Mouse (Mus musculus): Measurements from ENCODE around the gene Acot1.
"Not testable (repeated sequence)": the region's sequence is repeated elsewhere in the genome, so short reads cannot be mapped to it uniquely, and the experiment has no call there.

The Acot1 gene

DNA sequence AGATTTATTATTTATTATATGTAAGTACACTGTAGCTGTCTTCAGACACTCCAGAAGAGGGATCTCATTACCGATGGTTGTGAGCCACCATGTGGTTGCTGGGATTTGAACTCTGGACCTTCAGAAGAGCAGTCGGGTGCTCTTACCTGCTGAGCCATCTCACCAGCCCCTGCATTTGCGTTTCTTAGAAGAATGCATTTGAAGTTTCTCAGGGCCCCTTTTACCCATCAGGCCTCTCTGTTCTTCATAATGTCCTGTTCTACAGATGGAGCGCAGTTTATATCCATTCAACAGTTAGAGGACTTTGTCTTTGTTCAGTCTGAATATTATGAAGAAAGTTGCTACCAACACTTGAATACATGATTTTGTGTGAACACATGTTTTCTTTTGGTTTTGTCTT lies 13.0 kb downstream of the Acot1 start:
- DNase-seq: not testable (repeated sequence)

DNA sequence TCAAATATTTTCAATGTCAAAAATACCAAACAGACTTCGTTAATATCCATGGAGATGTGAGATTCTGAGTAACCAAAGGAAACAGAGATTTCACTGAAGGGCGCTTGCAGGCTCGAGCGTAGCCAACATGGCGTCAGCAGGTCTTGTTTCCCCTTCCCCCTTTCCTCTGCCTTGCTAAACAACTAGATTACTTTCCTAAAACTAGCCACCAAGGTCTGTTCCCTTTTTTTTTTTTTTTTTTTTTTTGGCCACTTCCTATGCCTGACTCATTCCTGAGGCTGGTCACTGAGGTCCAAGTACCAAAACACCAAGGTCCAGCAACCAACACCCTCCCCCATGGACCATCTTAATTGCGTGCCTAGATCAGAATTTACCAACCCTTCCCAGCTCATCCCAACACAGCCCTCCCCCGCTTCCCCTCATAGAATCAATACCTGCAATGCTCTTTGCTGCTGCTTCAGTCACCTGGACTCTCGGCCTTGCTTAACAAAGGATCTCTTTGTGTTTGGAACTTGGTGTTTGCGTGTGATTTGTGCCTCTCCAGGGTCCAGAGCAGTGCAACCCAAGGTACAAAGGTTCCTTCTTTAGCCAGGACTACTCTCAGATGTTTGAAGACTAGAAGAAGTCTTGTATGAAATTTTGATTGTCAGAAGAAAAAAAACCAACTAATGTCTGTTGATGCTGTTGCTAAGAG lies 13.9 kb downstream of the Acot1 start:
- DNase-seq: no peak

DNA sequence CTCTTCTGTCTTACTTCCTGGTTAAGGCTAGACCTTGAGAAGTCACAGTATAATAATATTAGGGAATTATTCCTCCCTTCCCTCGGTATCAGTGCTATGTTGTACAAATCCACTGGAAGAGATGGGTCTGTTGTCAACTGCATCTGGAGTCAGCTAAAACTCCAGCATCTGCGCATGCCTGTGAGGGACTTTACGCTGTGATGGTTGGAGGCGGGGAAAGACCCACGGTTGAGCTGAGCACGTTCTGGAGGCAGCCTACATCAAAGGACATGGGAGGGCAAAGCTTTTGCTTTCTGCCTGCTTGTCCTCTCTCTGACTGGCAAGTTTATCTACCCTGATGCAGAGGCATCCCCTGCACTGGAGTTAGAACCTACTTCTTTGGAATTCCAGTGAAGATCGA lies 16.6 kb downstream of the Acot1 start:
- DNase-seq: no peak

DNA sequence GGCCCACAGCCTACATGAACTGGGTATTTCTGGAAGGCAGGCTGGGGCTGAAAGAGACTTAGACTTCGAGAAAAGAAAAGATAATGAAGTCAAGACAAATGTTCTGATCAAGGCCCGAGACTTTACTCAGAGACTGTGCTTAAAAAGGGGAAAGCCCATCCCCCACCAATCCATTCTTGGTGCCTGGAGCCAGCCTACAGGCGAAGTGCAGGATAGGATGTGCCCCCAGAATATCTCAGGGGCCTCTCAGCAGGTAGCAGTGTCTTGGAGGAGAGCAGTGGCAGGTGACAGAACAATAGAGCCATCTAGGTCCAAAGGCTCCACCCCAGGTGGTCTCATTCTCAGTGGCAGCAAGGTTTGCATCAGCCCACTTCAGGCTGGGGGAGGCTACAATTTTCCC lies 19.0 kb downstream of the Acot1 start:
- DNase-seq: not testable (repeated sequence)

DNA sequence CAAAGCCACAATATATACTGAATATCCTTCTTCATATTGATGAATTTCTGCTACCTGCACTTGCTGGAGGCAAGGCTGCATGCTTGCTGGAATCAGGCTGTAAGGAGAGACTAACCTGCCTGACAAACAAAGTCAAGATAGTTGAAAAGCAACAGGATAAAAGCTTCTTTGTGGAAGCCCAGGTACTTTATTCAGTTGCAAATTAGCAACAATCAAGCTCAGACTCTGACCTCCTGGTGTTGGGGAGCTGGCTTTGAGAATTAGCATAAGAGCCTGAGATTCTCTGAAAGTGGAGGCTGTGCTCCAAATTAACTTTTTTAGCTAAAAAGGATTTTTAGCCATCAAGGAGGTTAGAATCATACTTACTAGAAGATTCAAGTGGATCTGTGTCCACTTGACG lies 19.8 kb downstream of the Acot1 start:
- DNase-seq: not testable (repeated sequence)

DNA sequence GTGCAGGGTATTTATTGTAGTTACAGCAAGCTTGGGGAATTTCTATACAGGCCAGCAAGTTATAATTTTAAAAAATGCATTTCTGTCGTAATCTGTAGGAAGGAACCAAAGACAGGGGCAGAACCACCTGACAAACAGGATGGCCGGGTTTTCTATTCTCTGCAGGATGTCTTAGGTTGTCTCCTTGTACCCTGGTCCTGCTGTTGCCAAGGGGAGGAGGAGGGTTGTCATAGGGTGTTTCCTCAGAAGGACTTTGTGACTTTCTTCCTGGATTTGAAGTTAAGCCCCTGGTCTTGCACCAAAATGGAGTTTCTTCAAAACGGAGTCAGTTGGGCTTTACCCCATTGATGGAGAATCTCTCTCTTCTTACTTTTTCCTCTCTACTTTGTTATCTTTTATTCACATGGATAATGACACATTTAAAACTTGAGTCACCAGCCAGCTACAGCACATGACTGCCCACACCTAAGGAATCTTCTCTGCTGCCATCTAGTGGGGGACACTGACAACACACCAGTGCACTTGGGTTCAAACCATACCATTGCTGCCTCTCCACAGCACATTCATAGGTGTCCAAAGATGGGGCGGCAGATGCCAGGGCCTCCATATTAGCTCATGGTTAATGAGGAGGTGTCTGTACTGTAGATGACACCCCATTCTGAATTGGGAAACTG lies 21.5 kb downstream of the Acot1 start:
- peak; percentile 78 for DNase-seq

DNA sequence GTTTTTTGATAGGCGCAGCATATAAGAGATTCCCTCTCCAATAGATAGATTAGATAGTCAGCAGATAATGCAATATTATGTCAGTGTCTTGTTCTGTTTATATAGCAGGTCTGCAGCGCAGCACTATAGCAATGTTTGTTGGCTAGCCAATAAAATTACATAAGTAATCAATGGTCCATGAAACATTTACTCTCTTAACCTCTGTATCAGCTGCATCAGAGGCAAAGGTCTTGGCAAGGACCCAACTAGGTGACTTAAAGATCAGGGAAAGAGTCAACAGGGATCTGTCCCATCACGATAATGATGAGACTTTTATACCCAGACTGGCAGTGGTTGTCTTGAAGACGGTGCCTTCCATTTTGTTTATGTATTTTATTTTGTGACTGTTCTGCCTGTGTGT lies 23.6 kb downstream of the Acot1 start:
- DNase-seq: no peak

DNA sequence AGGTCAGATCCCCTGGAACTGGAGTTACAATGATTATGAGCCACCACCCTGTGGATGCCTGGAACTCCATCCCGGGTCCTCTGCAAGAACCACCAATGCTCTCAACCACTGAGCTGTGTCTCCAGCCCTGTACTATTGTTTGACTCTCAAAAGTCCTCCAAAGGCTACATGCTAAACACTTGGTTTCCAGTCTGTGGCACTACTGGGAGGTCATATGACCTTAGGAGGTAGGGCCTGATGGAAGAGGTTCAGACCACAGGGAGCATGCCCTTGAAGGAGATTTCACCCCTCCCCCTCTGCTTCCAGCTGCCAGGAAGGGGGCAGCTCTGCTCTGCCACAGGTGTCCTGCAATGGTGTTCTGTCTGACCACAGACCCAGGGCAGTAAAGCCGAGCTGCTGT lies 24.0 kb downstream of the Acot1 start:
- not testable (repeated sequence) for DNase-seq

DNA sequence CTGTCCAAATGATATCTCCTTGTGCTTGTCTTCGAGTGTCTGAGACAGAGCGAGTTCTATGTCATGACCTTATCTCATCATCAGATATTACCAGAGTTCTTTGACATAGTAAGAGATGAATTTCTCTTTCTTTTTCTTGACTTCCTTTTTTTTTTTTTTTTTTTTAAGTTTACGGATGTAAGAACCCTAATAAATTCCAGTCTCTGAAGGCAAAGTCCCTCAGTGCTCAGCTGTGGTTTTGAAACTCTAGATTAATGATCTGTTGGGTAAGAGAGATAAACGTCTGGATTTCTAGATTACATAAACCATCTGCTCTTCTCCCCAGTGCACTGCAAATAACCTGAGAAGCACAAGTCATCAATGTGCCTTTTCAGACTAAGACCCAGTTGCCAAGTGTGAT lies 24.8 kb downstream of the Acot1 start:
- no peak for DNase-seq

DNA sequence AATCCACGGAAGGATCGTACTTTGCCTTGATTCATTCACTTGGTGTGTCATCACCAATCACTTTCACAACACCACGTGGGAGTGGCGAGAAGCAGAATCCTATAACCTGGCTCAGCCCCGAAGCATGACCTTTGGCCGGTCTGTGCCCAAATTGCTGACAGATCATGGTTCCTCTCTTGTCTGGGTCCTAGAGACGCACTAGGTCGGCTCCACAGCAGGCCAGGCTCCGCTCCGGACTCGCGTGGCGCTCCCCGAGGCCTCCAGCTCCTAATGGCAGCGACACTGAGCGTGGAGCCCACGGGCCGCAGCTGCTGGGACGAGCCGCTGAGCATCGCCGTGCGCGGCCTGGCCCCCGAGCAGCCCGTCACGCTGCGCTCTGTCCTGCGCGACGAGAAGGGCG lies 29.0 kb downstream of the Acot1 start, which contains the start of gene Acot4:
TSS of gene Acot4 (plus strand) at position 139 of the 400 bp plus-strand sequence.
- DNase-seq: peak; percentile 12

DNA sequence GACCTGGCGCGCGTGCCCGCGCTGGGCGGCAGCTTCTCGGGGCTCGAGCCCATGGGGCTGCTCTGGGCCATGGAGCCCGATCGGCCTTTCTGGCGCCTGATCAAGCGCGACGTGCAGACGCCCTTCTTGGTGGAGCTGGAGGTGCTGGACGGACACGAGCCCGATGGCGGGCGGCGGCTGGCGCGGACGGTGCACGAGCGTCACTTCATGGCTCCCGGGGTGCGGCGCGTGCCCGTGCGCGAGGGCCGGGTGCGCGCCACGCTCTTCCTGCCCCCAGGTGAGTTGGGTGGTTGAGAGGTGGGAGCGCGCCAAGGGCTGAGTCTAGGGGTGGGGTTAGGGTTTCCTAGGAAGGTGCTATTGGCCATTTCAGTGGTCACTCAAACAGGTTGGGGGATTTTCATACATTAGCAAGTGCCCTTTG lies 29.4 kb downstream of the Acot1 start, which contains the start of gene Gm49366:
TSS of gene Gm49366 (plus strand) at position 245 of the 421 bp plus-strand sequence.
- peak; percentile 43 for DNase-seq

DNA sequence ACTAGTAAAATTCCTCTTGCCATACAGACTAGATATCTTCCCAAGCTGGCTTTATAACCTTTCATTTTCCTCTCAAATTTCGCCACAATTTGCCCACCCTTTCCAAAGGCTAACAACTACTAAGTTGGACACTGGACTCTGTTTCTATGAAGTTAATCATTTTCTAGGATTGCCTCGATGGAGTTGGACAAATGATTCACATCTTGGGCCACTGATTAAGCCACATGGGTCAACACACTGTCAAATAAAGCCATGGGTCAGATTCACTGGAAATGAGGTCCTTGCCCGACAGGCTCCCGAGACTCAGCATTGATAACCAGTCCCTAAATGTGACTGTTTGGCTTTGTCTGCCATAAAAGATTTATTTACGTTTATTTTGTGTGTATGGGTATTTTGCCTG lies 33.0 kb downstream of the Acot1 start:
- DNase-seq: no peak

DNA sequence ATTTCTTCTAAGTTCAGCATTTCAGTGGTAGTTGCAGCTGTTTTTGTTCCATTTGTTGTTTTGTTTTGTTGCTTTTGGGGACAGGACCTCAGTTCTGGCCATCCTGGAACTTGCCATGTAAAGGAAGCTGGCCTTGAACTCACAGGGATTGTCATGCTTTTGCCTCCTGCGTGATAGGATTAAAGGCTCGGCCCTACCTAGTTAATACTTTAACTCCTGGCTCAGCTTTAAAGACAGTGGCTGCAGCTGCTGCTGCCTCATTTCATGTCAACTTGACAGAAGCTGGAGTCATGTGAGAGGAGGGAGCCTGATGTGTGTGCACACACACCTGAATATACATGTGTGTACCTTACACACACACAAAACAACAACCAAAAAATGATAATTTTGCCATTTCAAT lies 34.8 kb downstream of the Acot1 start:
- no peak for DNase-seq

DNA sequence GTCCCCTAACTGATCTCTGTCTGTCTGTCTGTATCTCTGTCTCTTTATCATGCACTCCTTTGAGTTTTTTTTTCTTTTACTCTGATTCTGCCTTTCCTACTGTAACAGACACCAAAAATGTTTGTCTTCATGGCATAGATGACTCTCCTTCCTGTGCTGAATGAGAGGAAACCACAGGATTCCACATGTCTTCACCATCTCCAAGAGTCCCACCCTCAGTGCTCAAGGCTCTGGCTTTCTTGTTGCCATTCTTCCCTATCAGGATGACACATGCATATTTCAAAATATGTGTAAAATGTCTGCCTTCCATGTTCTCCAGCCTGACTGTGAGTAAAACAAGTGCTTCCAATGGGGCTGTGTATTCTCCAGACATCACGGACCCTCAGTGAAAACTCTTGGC lies 37.6 kb downstream of the Acot1 start:
- no peak for DNase-seq

DNA sequence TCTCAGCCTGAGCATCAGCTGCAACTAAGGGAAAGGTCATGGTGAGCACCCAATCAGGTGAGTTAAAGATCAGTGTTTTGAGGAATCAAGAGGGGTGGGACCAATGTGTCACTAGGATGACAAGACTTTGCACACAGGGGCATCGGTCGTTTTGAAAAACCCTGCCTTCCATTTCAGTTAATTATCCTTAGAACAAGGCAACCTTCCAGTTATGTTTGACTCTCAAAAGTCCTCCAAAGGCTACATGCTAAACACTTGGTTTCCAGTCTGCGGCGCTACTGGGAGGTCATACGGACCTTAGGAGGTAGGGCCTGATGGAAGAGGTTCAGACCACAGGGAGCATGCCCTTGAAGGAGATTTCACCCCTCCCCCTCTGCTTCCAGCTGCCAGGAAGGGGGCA lies 41.5 kb downstream of the Acot1 start:
- not testable (repeated sequence) for DNase-seq

DNA sequence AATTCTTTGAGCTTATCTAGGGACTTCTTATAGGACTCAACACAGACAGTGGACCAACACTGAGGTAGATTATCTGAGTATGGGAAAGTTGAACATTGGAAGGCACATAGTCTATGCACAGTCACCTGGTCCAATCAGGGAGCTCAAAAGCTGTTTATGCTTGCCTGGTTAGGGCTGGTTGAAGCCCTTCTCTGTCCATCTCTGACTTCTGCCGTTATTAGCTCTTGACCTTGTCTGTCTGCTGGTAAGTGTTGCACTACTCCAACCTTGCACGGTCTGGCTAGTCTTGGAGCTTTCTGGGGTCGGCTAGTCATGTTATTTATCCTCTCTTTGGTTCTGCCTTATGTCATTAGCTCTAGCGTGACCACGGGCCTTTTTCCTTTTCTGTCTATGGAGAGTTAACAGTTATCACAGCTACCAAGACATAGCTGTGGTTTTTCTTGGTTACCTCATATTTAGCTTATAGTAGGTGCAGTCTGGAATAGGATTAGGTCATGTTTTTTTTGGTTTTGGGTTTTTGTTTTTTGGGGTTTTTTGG lies 42.7 kb downstream of the Acot1 start, which contains the start of gene Acot3:
TSS of gene Acot3 (plus strand) at position 208 of the 538 bp plus-strand sequence.
- no peak for DNase-seq

DNA sequence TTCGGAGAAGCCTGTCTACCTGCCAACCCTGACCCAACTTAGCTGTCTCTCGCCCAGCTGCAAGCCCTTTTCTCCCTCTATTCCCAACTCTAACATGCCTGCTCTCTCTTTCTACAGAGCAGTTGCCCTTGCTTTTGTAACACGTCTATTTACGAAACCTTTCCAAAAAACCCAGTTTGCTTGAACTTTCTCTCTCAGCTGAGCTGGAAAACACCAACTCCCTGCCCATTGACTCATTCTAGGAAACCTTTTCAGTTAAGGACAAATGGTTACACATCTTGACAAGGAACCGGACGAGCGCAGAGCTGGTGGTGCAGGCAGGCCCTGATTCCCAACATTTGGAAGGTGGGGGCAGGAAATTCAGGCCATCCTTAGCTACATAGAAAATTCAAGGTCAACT lies 43.3 kb downstream of the Acot1 start:
- no peak for DNase-seq

DNA sequence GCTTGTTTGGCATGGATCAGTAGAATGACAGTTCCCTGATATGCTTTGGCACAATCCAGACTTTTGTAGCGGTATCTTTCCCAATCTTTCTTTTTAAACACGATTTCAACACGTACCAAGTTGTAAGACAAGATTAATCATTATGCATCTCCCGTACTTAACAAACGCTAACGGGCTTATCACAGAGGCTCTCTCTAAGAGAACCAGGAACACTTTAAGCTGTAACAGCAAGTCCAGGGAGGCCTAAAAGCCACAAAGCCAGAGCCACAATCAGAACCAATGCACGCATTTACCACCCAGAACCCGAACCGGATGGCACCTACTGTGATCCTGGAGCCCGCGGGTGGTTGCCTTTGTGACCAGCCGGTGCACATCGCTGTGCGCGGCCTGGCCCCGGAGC lies 43.9 kb downstream of the Acot1 start:
- no peak for DNase-seq

DNA sequence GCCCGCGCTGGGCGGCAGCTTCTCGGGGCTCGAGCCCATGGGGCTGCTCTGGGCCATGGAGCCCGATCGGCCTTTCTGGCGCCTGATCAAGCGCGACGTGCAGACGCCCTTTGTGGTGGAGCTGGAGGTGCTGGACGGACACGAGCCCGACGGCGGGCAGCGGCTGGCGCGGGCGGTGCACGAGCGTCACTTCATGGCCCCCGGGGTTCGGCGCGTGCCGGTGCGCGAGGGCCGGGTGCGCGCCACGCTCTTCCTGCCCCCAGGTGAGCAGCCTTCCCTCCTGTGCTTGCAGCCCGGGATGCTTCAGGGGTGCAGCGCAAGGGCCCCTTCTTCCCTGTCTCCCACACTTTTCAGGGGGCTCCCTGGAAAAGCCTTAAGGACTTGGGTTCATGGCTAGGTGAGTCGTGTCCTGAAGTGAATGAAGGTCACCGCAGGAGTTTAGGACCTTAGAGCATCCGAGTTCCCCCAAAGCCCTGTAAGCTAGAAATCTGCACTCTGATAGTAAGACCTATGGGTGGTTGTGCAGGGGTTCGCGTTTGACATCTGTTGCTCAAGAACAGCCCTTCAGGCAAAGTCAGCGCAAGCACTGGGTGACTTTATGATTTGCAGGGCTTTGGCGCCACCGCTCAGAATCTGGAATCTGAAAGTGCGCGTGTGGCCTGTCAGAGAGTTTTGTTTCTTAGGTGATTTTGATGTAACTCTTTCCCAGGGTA lies 44.5 kb downstream of the Acot1 start:
- DNase-seq: peak; percentile 39

DNA sequence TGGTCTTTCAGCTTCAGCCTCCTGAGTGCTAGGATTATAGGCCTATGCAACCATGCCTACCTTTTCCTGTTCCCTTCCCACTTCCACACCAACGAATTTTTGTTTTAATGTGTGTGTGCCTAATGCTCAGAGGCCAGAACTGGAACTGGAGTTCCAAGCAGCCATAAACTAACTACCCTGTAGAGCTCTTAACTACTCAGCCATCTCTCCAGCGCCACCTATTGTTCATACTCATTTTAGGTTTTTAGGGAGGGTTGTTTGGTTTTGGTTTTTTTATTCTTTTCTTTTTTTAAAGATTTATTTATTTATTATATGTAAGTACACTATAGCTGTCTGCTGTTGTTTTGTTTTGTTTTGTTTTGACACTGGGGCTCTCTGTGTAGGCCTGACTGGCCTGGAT lies 51.7 kb downstream of the Acot1 start:
- no peak for DNase-seq

DNA sequence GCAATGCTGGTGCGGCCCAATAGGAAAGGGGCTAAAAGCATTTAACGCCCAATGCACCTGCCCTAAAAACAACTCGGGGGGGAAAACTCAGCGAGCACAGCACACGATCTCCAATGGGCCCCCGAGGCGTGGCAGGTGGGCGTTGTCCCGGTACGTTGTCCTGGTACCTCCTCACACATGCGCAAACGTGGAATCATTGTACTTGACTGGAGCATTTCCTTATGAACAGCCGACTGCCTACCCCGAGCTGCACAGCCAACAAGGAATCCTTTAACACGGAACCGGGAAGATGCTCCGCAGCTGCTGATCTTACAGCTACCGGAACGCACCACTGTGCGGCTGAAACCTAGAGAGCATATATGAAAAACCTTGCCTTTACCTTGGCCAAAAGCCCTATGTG lies 53.0 kb downstream of the Acot1 start:
- DNase-seq: no peak

DNA sequence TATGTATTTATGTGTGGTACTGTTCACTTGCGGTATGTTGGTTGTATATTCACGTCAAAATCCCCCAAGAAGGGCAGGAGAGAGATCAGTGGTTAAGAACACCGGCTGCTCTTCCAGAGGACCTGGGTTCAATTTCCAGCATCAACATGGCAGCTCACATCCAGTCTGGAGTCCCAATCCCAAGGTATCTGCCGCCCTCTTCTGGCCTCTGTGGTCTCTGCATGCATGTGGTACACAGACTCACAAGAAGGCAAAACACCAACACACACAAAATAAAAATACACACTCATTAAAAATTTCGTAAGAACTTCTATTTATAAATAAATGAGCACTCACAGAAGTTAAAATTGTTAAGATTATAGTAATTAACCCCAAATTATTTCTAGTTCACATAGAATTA lies 53.9 kb downstream of the Acot1 start:
- DNase-seq: peak; percentile 59

DNA sequence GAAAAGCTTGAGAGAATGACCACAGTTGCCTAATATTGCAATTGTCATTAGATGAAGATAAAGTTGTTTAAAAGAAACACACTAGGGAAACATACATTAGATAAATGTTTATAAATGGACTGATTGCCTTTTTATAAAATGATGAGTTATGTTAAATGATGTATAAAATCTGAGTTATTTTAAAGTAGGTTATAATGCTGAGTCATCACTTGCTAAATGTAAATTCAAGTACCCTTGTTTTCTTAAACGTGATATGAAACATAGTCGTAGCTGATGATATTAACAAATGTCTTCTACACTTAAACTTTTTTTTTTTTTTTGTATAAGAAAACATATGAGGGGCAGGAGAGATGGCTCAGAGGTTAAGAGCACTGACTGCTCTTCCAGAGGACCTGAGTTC lies 54.5 kb downstream of the Acot1 start:
- no peak for DNase-seq

DNA sequence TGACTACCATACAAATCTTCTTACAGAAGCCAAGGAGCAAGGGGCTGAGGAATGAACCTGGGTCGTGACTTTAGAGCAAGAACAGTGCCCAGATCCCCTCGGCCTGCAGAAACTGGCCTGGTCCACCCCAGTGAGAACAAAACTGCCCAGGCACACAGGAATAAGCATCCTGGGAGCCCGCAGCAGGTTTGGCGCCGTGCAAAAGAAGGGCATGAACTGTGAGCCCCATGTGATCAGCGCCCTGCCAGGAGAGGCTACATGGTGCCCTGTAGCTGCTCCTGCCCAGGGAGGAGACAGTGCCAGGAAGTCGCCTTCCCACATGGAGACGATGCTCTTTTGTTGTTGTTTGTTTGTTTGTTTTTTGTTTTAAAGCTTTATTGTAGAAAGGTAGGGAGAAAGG lies 55.3 kb downstream of the Acot1 start:
- no peak for DNase-seq
